Mouse (Mus musculus): ENCODE results near the gene Asic5.

DNA sequence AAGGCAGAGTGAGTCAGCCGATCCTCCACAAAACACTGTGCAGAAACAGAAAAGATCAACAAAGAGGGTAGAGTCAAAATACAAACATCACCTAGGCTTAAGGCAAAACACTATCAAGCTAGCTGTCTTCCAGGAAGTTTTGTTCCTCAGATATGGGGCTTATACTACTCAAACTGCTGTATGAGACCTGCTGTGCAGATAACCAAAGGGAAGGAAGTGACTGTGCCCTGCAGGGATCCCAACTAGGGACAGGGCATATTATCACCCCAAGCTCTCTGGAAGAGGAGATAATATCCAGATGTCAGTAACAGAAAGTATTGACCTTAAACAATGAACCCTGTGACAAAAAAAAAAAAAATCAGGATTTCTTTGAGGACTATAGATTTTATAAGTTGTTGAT is 33.0 kb upstream of the Asic5 start:
- TF ChIP-seq CTCF (IDR thresholded peaks at IDR 0.05; ENCODE audit: low read depth, low read length) (no peak), TAL1 (conservative IDR thresholded peaks at IDR 0.05; ENCODE audit: low read depth, low read length) (no peak), GATA2 (IDR thresholded peaks at IDR 0.05; ENCODE audit: borderline replicate concordance, low read depth, low read length) (no peak), POLR2AphosphoS5 (IDR thresholded peaks at IDR 0.05; ENCODE audit: insufficient replicate concordance, low read depth, low read length) (no peak)
